Mouse (Mus musculus): ENCODE results near the gene Bola1. TPM values are rescaled to one million over a fixed set of nuclear protein-coding genes. Genes with fewer than 3 reads are reported as not detected.

The Bola1 gene
- total and polyA plus RNA-seq, 2 experiments from 2014 or later: 40.4 to 63.0 TPM

- Histone ChIP-seq H3K36me3 (ENCODE audit: insufficient read depth, low read length) (no peaks in the 10 kb centered on the region), H3K4me3 (ENCODE audit: low read length) (peak overlapping the region; percentile 43), H3K9me3 (ENCODE audit: low read length) (no peaks in the 10 kb centered on the region), H3K27me3 (ENCODE audit: insufficient read depth, low read length) (no peaks in the 10 kb centered on the region), H3K4me2 (ENCODE audit: low read depth, low read length) (peak overlapping the region; percentile 87), H3K27ac (peak overlapping the region; percentile 65), H3K9ac (replicated peaks; ENCODE audit: low read length) (peak overlapping the region; percentile 40), H3K4me1 (ENCODE audit: insufficient read depth, low read length) (0 out of 2 replicates have a peak, but pooled peaks cover 6% of the 10 kb centered on the region)
- WGBS: 2% methylated on average over 12 of the region's 12 CpGs
- ATAC-seq (peak; percentile 81), DNase-seq (ENCODE audit: low spot score) (peak; percentile 75)
- no peak for TF ChIP-seq CTCF (IDR thresholded peaks at IDR 0.05; ENCODE audit: low read depth)
Observed at GRCm38 (mm10) chr3:96160803-96161516, 58.5 kb downstream of the Bola1 start.

- ATAC-seq (no peak), DNase-seq (ENCODE audit: low spot score) (no peak)
- H3K9me3 ChIP-seq (ENCODE audit: low read length): no peaks in the 10 kb centered on the region
- no peaks in the 10 kb centered on the region for H3K27me3 ChIP-seq (ENCODE audit: insufficient read depth, low read length)
- no peak overlapping the region; the same call in 1 of the 2 replicates for H3K9ac ChIP-seq (replicated peaks; ENCODE audit: low read length)
- H3K4me2 ChIP-seq (ENCODE audit: low read depth, low read length): peak overlapping the region; percentile 87
- no peak overlapping the region for H3K4me3 ChIP-seq (ENCODE audit: low read length)
- 0 out of 2 replicates have a peak, but pooled peaks cover 6% of the 10 kb centered on the region for H3K4me1 ChIP-seq (ENCODE audit: insufficient read depth, low read length)
- peaks cover 6% of the 10 kb centered on the region for H3K36me3 ChIP-seq (ENCODE audit: insufficient read depth, low read length)
- TF ChIP-seq CTCF (IDR thresholded peaks at IDR 0.05; ENCODE audit: low read depth): no peak
- peak overlapping the region; percentile 65; the same call in 1 of the 2 replicates for H3K27ac ChIP-seq
- 50% methylated on average over 4 of the region's 4 CpGs for WGBS
Observed at GRCm38 (mm10) chr3:96160222-96160802, 59.2 kb downstream of the Bola1 start.

- Histone ChIP-seq H3K4me2 (ENCODE audit: low read depth, low read length) (no peak overlapping the region), H3K9ac (replicated peaks; ENCODE audit: low read length) (no peak overlapping the region; the same call in 1 of the 2 replicates), H3K9me3 (ENCODE audit: low read length) (no peaks in the 10 kb centered on the region), H3K4me3 (ENCODE audit: low read length) (no peak overlapping the region), H3K36me3 (ENCODE audit: insufficient read depth, low read length) (peaks cover 10% of the 10 kb centered on the region), H3K27me3 (ENCODE audit: insufficient read depth, low read length) (no peaks in the 10 kb centered on the region), H3K27ac (peak overlapping the region; percentile 65; the same call in 1 of the 2 replicates), H3K4me1 (ENCODE audit: insufficient read depth, low read length) (0 out of 2 replicates have a peak, but pooled peaks cover 6% of the 10 kb centered on the region)
- no peak for DNase-seq (ENCODE audit: low spot score)
- ATAC-seq: no peak
- WGBS: 78% methylated on average over 4 of the region's 4 CpGs
- TF ChIP-seq CTCF (IDR thresholded peaks at IDR 0.05; ENCODE audit: low read depth): no peak
Observed at GRCm38 (mm10) chr3:96159820-96160219, 59.7 kb downstream of the Bola1 start.

- WGBS: 81% methylated on average over 8 of the region's 8 CpGs
- Histone ChIP-seq H3K27me3 (ENCODE audit: insufficient read depth, low read length) (no peaks in the 10 kb centered on the region), H3K4me1 (ENCODE audit: insufficient read depth, low read length) (0 out of 2 replicates have a peak, but pooled peaks cover 3% of the 10 kb centered on the region), H3K36me3 (ENCODE audit: insufficient read depth, low read length) (peaks cover 48% of the 10 kb centered on the region), H3K4me2 (ENCODE audit: low read depth, low read length) (no peak overlapping the region), H3K9ac (replicated peaks; ENCODE audit: low read length) (no peak overlapping the region), H3K4me3 (ENCODE audit: low read length) (no peak overlapping the region), H3K27ac (no peak overlapping the region), H3K9me3 (ENCODE audit: low read length) (no peaks in the 10 kb centered on the region)
- TF ChIP-seq CTCF (IDR thresholded peaks at IDR 0.05; ENCODE audit: low read depth): no peak
- ATAC-seq (no peak), DNase-seq (ENCODE audit: low spot score) (no peak)
Observed at GRCm38 (mm10) chr3:96155501-96155900, 64.0 kb downstream of the Bola1 start.

- no peaks in the 10 kb centered on the region for H3K4me1 ChIP-seq (ENCODE audit: insufficient read depth, low read length)
- H3K4me2 ChIP-seq (ENCODE audit: low read depth, low read length): no peak overlapping the region
- no peak for DNase-seq (ENCODE audit: low spot score)
- H3K9me3 ChIP-seq (ENCODE audit: low read length): no peaks in the 10 kb centered on the region
- H3K36me3 ChIP-seq (ENCODE audit: insufficient read depth, low read length): peaks cover 48% of the 10 kb centered on the region
- H3K27ac ChIP-seq: no peak overlapping the region
- no peak for TF ChIP-seq CTCF (IDR thresholded peaks at IDR 0.05; ENCODE audit: low read depth)
- no peak for ATAC-seq
- WGBS: 91% methylated on average over 5 of the region's 5 CpGs
- H3K27me3 ChIP-seq (ENCODE audit: insufficient read depth, low read length): no peaks in the 10 kb centered on the region
- H3K9ac ChIP-seq (replicated peaks; ENCODE audit: low read length): no peak overlapping the region
- H3K4me3 ChIP-seq (ENCODE audit: low read length): no peak overlapping the region
Observed at GRCm38 (mm10) chr3:96152611-96153010, 66.9 kb downstream of the Bola1 start.

- H3K4me1 ChIP-seq (ENCODE audit: insufficient read depth, low read length): no peaks in the 10 kb centered on the region
- no peak overlapping the region for H3K4me3 ChIP-seq (ENCODE audit: low read length)
- 90% methylated on average over 7 of the region's 7 CpGs for WGBS
- H3K36me3 ChIP-seq (ENCODE audit: insufficient read depth, low read length): peaks cover 48% of the 10 kb centered on the region
- TF ChIP-seq CTCF (IDR thresholded peaks at IDR 0.05; ENCODE audit: low read depth): no peak
- H3K9me3 ChIP-seq (ENCODE audit: low read length): no peaks in the 10 kb centered on the region
- H3K27me3 ChIP-seq (ENCODE audit: insufficient read depth, low read length): no peaks in the 10 kb centered on the region
- H3K9ac ChIP-seq (replicated peaks; ENCODE audit: low read length): no peak overlapping the region
- ATAC-seq (no peak), DNase-seq (ENCODE audit: low spot score) (no peak)
- H3K4me2 ChIP-seq (ENCODE audit: low read depth, low read length): no peak overlapping the region
- H3K27ac ChIP-seq: no peak overlapping the region
Observed at GRCm38 (mm10) chr3:96151836-96152235, 67.7 kb downstream of the Bola1 start.

GRCm38 (mm10) chr3:96147950-96148349, 71.6 kb downstream of the Bola1 start:
- Histone ChIP-seq H3K9me3 (ENCODE audit: low read length) (no peaks in the 10 kb centered on the region), H3K36me3 (ENCODE audit: insufficient read depth, low read length) (peaks cover 20% of the 10 kb centered on the region), H3K9ac (replicated peaks; ENCODE audit: low read length) (no peak overlapping the region), H3K4me3 (ENCODE audit: low read length) (no peak overlapping the region), H3K4me2 (ENCODE audit: low read depth, low read length) (no peak overlapping the region), H3K27me3 (ENCODE audit: insufficient read depth, low read length) (no peaks in the 10 kb centered on the region), H3K27ac (no peak overlapping the region), H3K4me1 (ENCODE audit: insufficient read depth, low read length) (no peaks in the 10 kb centered on the region)
- DNase-seq (ENCODE audit: low spot score) (peak; percentile 84), ATAC-seq (no peak)
- 11% methylated on average over 5 of the region's 5 CpGs for WGBS
- peak; percentile 83 for TF ChIP-seq CTCF (IDR thresholded peaks at IDR 0.05; ENCODE audit: low read depth)

Small RNA genes within 50 kb of the gene (microRNA-seq; reads per million reads assigned to microRNA genes)
- gene Gm44492 (0 reads per million in 2 experiments), gene Gm47311 (0 reads per million in 2 experiments), gene Gm47313 (0 reads per million in 2 experiments)

Other genes with a start within 250 kb of the Bola1 start
- 45.5 and 57.8 TPM in 2 replicates for gene Plekho1, start 223.7 kb downstream of the Bola1 start, total RNA-seq (2014; rRNA removed)
- 37.9 and 39.0 TPM in 2 replicates for gene Plekho1, start 223.7 kb downstream of the Bola1 start, polyA plus RNA-seq (2015; fragmentation: Nextera tagmentation; extraction: Ambion mirVana)
- gene Vps45, start 161.2 kb downstream of the Bola1 start, total RNA-seq (2014; rRNA removed): 22.1 and 24.9 TPM in 2 replicates
- 59.3 and 61.8 TPM in 2 replicates for gene Vps45, start 161.2 kb downstream of the Bola1 start, polyA plus RNA-seq (2015; fragmentation: Nextera tagmentation; extraction: Ambion mirVana)
- 10.1 and 23.6 TPM in 2 replicates for gene Otud7b, start 115.2 kb downstream of the Bola1 start, total RNA-seq (2014; rRNA removed)
- gene Otud7b, start 115.2 kb downstream of the Bola1 start, polyA plus RNA-seq (2015; fragmentation: Nextera tagmentation; extraction: Ambion mirVana): 9.0 and 11.7 TPM in 2 replicates
- 11.0 and 11.7 TPM in 2 replicates for gene Mtmr11, start 57.7 kb downstream of the Bola1 start, total RNA-seq (2014; rRNA removed)
- 11.4 and 14.0 TPM in 2 replicates for gene Mtmr11, start 57.7 kb downstream of the Bola1 start, polyA plus RNA-seq (2015; fragmentation: Nextera tagmentation; extraction: Ambion mirVana)
- 67.7 and 94.8 TPM in 2 replicates for gene Sf3b4, start 47.4 kb downstream of the Bola1 start, total RNA-seq (2014; rRNA removed)
- 134 and 144 TPM in 2 replicates for gene Sf3b4, start 47.4 kb downstream of the Bola1 start, polyA plus RNA-seq (2015; fragmentation: Nextera tagmentation; extraction: Ambion mirVana)
- 133 and 136 TPM in 2 replicates for gene Sv2a, start 38.6 kb downstream of the Bola1 start, total RNA-seq (2014; rRNA removed)
- gene Sv2a, start 38.6 kb downstream of the Bola1 start, polyA plus RNA-seq (2015; fragmentation: Nextera tagmentation; extraction: Ambion mirVana): 138 and 151 TPM in 2 replicates
- gene Hist2h2ab, start 156 bp upstream of the Bola1 start, total RNA-seq (2014; rRNA removed): 74.8 and 161 TPM in 2 replicates
- not detected in 2 replicates for gene Hist2h2ab, start 156 bp upstream of the Bola1 start, polyA plus RNA-seq (2015; fragmentation: Nextera tagmentation; extraction: Ambion mirVana)
- 718 and 726 TPM in 2 replicates for gene Hist2h2ac, start 1.2 kb upstream of the Bola1 start, total RNA-seq (2014; rRNA removed)
- gene Hist2h2ac, start 1.2 kb upstream of the Bola1 start, polyA plus RNA-seq (2015; fragmentation: Nextera tagmentation; extraction: Ambion mirVana): 3.6 and 3.9 TPM in 2 replicates
- gene Hist2h2be, start 1.4 kb upstream of the Bola1 start, total RNA-seq (2014; rRNA removed): 10.1 and 15.4 TPM in 2 replicates
- gene Hist2h2be, start 1.4 kb upstream of the Bola1 start, polyA plus RNA-seq (2015; fragmentation: Nextera tagmentation; extraction: Ambion mirVana): 4.0 and 4.1 TPM in 2 replicates
- 441 and 602 TPM in 2 replicates for gene Hist2h3c2, start 19.4 kb upstream of the Bola1 start, total RNA-seq (2014; rRNA removed)
- gene Hist2h3c2, start 19.4 kb upstream of the Bola1 start, polyA plus RNA-seq (2015; fragmentation: Nextera tagmentation; extraction: Ambion mirVana): 1.6 and 2.3 TPM in 2 replicates
- 1,755 and 2,054 TPM in 2 replicates for gene Hist2h2aa2, start 20.6 kb upstream of the Bola1 start, total RNA-seq (2014; rRNA removed)
- 52.1 and 62.1 TPM in 2 replicates for gene Hist2h2aa2, start 20.6 kb upstream of the Bola1 start, polyA plus RNA-seq (2015; fragmentation: Nextera tagmentation; extraction: Ambion mirVana)
- gene Hist2h2aa1, start 25.8 kb upstream of the Bola1 start, total RNA-seq (2014; rRNA removed): 1,894 and 2,680 TPM in 2 replicates
- 24.4 and 25.0 TPM in 2 replicates for gene Hist2h2aa1, start 25.8 kb upstream of the Bola1 start, polyA plus RNA-seq (2015; fragmentation: Nextera tagmentation; extraction: Ambion mirVana)
- gene Hist2h3c1, start 27.0 kb upstream of the Bola1 start, total RNA-seq (2014; rRNA removed): not detected in 2 replicates
- gene Hist2h3c1, start 27.0 kb upstream of the Bola1 start, polyA plus RNA-seq (2015; fragmentation: Nextera tagmentation; extraction: Ambion mirVana): 0.16 TPM in 1 of 2 replicates, not detected in the other
- 127 and 159 TPM in 2 replicates for gene Hist2h4, start 43.6 kb upstream of the Bola1 start, total RNA-seq (2014; rRNA removed)
- 10.2 and 10.6 TPM in 2 replicates for gene Hist2h4, start 43.6 kb upstream of the Bola1 start, polyA plus RNA-seq (2015; fragmentation: Nextera tagmentation; extraction: Ambion mirVana)
- 1,585 and 2,263 TPM in 2 replicates for gene Hist2h3b, start 48.9 kb upstream of the Bola1 start, total RNA-seq (2014; rRNA removed)
- gene Hist2h3b, start 48.9 kb upstream of the Bola1 start, polyA plus RNA-seq (2015; fragmentation: Nextera tagmentation; extraction: Ambion mirVana): 15.7 and 22.9 TPM in 2 replicates
- gene Hist2h2bb, start 50.0 kb upstream of the Bola1 start, total RNA-seq (2014; rRNA removed): 234 and 397 TPM in 2 replicates
- 1.4 and 2.4 TPM in 2 replicates for gene Hist2h2bb, start 50.0 kb upstream of the Bola1 start, polyA plus RNA-seq (2015; fragmentation: Nextera tagmentation; extraction: Ambion mirVana)
- gene Fcgr1, start 74.3 kb upstream of the Bola1 start, total RNA-seq (2014; rRNA removed): 2.6 and 8.4 TPM in 2 replicates
- gene Fcgr1, start 74.3 kb upstream of the Bola1 start, polyA plus RNA-seq (2015; fragmentation: Nextera tagmentation; extraction: Ambion mirVana): 2.1 and 2.4 TPM in 2 replicates
- gene BC107364, start 232.6 kb upstream of the Bola1 start, total RNA-seq (2014; rRNA removed): not detected in 2 replicates
- gene BC107364, start 232.6 kb upstream of the Bola1 start, polyA plus RNA-seq (2015; fragmentation: Nextera tagmentation; extraction: Ambion mirVana): not detected in 2 replicates